Mouse (Mus musculus) retina, postnatal 1 day (tissue): ENCODE results near the gene Batf.
"Not testable (repeated sequence)": the region's sequence is repeated elsewhere in the genome, so short reads cannot be mapped to it uniquely, and the experiment has no call there.

ENCODE experiments used
- DNase-seq: peaks from one replicate; pipeline ENCODE4 v3.0.0-alpha.2; 2012

Gene Batf

GRCm38 (mm10) chr12:85686466-85687216 lies at the start of gene Batf:
Gene Batf (plus strand): TSS chr12:85686669.
- no peak for DNase-seq

GRCm38 (mm10) chr12:85637932-85638331 lies 48.5 kb upstream of the Batf start:
- DNase-seq, result no peak

- DNase-seq, result no peak
These were observed 47.7 kb upstream of the Batf start for GRCm38 (mm10) chr12:85638541-85639325.

GRCm38 (mm10) chr12:85639326-85640008 lies 47.0 kb upstream of the Batf start:
- no peak for DNase-seq

- peak; percentile 57 for DNase-seq
These were observed 45.5 kb upstream of the Batf start for GRCm38 (mm10) chr12:85640852-85641563.

- peak; percentile 45 for DNase-seq
These were observed 44.9 kb upstream of the Batf start for GRCm38 (mm10) chr12:85641564-85641931.

GRCm38 (mm10) chr12:85643735-85644134 lies 42.7 kb upstream of the Batf start:
- DNase-seq, result no peak

GRCm38 (mm10) chr12:85645664-85646063 lies 40.8 kb upstream of the Batf start:
- DNase-seq, result peak; percentile 15

GRCm38 (mm10) chr12:85647346-85647745 lies 39.1 kb upstream of the Batf start:
- peak; percentile 20 for DNase-seq

- no peak for DNase-seq
These were observed 38.5 kb upstream of the Batf start for GRCm38 (mm10) chr12:85647955-85648354.

- peak; percentile 18 for DNase-seq
These were observed 27.1 kb upstream of the Batf start for GRCm38 (mm10) chr12:85659319-85659718.

- no peak for DNase-seq
These were observed 25.6 kb upstream of the Batf start for GRCm38 (mm10) chr12:85660855-85661254.

GRCm38 (mm10) chr12:85662232-85662631 lies 24.2 kb upstream of the Batf start:
- DNase-seq, result not testable (repeated sequence)

- DNase-seq, result peak; percentile 81
These were observed 23.6 kb upstream of the Batf start for GRCm38 (mm10) chr12:85662896-85663295.

GRCm38 (mm10) chr12:85666112-85666511 lies 20.4 kb upstream of the Batf start:
- no peak for DNase-seq

- DNase-seq, result no peak
These were observed 19.4 kb upstream of the Batf start for GRCm38 (mm10) chr12:85667071-85667470.

- peak; percentile 9 for DNase-seq
These were observed 17.8 kb upstream of the Batf start for GRCm38 (mm10) chr12:85668696-85669095.

- no peak for DNase-seq
These were observed 16.4 kb upstream of the Batf start for GRCm38 (mm10) chr12:85670080-85670479.

- DNase-seq, result no peak
These were observed 12.6 kb upstream of the Batf start for GRCm38 (mm10) chr12:85673914-85674313.

GRCm38 (mm10) chr12:85679117-85679516 lies 7.4 kb upstream of the Batf start:
- DNase-seq, result no peak

- no peak for DNase-seq
These were observed 6.7 kb upstream of the Batf start for GRCm38 (mm10) chr12:85679808-85680207.

- no peak for DNase-seq
These were observed 4.1 kb upstream of the Batf start for GRCm38 (mm10) chr12:85682328-85682727.
